Mouse (Mus musculus) right cerebral cortex, postnatal 4 days (tissue): Measurements from ENCODE around the gene Plce1.
"Not testable (repeated sequence)": the region's sequence is repeated elsewhere in the genome, so short reads cannot be mapped to it uniquely, and the experiment has no call there.

ENCODE experiments used
- DNase-seq: peaks from one replicate; pipeline ENCODE4 v3.0.0-alpha.2; 2022

Gene Plce1

GRCm38 (mm10) chr19:38504597-38504996 lies 23.7 kb downstream of the Plce1 start:
- no peak for DNase-seq

DNA sequence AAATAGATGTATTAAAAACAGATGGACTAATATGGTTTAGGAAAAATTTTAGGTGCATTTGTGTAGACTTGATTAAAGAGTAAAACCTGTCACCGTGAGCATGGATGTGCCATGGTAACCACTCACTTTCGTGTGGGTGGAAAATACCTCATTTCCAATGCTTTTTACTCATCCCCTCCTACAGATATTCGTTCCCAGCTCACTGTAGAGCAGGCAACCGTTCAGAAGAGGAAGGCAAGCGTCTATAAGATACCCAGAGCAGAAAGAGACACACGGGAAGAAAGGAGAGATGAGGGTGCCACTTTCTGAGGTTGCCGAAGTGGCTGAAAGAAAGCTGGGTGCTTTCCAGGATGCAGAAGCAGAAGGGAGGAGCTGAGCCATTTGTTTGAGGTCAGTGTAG lies 25.2 kb downstream of the Plce1 start:
- DNase-seq: no peak

DNA sequence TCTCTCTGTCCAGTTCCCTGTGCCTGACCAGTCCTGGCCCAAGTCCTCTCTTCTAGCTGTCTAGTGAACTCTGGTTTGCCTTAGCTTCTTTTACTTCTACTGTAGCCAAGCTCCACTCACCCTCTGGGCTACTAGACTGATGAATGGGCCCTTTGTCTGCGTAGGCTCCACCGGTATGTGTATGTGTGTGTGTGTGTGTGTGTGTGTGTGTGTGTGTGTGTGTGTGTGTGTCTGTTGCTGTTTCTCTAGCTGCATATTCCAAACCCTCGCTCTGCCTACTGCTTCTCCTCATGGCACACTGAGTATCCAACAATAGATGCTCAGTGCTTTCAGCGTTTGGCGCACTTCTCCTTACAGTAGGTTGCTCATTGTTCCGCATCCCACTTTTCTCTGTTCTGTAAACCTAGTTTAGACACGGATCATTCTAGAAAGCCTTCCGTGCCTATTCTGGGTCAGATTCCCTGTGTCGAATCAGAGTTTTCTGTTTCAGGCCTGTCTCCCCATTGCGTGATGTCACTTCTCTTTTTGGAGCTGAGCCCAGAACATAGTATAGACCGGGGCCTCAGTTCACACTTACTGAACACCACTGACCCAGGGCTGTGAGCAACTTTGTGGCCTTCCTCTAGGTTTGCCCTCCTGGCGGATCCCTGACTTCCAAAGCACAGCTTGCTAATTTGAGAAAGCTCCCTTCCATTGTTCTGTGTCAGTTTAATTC lies 26.5 kb downstream of the Plce1 start:
- no peak for DNase-seq

DNA sequence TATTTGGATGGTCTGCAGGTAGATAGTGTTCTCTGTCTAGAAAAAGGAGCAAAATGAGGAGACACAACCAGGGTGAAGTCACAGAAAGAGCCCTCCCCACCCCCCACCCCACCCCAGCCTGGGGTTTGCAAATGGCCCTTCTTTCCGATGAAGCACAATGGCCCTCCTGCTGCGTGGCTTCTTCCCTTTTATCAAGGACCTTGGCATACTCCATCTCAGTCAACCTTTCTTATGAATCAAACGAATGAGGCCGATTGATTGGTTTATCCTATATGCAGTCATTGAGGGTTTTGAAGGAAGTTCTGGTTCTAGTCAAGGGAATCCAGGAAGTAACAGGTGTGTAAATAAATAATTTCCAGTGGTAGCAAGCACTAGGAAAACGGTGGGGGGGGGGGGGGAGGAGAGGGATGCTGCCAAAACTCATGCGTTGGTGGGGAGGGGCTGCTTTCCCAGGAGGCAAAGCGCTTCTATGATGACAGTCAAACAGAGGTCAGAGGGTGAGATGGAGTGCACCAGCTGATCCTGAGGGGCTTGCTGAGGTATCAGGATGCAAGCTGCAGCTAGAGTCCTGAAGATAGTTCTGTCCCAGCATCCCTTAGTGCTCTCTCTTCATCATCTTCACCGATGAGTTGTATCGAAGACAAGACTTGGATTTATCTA lies 27.2 kb downstream of the Plce1 start:
- DNase-seq: no peak

- no peak for DNase-seq
These were observed 33.7 kb downstream of the Plce1 start for GRCm38 (mm10) chr19:38514417-38515184.

- no peak for DNase-seq
These were observed 45.9 kb downstream of the Plce1 start for GRCm38 (mm10) chr19:38526855-38527254.

DNA sequence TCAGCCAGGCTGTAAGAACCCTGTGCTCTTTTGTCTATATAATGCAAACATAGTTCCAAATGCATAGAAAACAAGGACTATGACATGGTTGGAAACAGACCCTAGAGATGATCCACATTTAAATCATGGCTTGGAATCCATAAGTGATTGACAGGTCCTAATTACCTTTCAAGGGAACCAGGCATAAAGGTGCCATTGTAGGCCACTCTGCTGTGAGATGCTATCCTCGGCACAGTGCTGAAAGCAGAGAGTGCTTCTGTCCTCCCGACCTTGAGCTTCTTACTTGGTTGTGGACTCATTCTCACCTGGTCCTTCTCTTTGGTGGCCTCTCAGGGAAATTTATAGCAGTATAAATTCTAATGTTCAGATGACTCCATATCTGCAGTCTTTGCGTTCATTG lies 46.6 kb downstream of the Plce1 start:
- no peak for DNase-seq

DNA sequence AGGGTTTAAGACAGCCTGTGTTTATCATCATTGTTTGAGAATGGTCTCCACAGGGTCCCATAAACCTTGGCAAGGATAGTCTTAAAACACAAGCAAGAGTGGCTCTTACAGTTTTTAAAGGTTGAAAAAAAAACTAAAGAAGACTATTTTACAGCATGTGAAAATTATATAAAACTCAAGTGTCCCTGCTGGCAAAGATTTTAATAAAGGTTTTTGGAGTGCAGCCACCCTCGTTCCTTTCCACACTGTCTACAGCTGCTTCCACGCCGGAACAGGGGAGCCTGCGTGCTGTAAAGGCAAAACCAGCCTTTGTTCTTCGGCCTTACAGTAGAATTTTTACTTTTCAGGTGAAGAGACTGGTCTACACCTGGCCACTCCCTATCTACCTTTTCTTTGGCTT lies 52.3 kb downstream of the Plce1 start:
- DNase-seq: no peak

GRCm38 (mm10) chr19:38539338-38539737 lies 58.4 kb downstream of the Plce1 start:
- no peak for DNase-seq

GRCm38 (mm10) chr19:38540549-38540948 lies 59.6 kb downstream of the Plce1 start:
- no peak for DNase-seq

DNA sequence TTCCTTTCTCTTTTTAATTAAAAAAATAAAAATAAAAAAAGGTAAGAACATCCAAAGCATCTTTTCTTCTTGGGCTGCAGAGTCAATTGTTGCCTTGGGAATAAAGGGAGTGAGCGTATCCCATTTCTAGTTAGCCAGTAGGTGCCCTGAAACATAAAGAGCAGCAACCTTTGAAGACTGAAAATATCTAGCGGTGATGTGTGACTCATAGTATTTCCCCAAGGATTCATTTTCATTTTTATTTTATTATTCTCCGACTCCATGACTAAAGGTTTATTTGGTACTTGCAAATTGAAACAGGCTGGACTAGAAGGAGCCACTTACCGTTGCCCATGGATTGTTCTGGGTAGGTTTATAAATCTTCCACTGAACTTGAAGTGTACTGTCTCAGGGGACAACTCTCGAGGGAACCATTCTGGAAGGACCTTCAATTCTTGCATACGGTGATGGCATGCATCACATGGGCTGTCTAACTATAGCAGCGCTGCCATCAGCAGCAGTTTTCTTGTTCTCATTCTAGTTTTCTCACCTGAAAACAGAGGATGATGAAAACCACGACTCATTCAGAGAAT lies 68.7 kb downstream of the Plce1 start:
- DNase-seq: no peak

DNA sequence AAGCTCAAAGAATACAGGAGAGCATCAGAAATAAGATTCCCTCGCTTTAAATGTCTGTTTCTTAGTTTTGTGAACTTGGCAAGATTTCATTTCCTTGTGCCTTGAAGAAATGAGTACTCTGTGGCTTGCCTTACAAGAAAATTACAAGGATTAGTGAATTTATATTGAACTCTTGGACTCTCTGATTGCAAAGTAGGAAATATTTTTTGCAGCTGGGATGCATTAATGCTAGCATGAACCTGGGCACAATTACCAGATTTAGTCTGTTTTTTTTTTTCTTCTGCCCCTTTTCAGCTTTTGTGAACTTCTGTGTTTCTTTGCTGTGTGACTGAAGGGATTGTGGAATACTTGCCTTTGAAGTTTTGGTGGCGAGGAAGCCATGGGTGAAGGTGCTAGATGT lies 72.6 kb downstream of the Plce1 start:
- DNase-seq: no peak

GRCm38 (mm10) chr19:38555399-38555798 lies 74.5 kb downstream of the Plce1 start:
- no peak for DNase-seq

DNA sequence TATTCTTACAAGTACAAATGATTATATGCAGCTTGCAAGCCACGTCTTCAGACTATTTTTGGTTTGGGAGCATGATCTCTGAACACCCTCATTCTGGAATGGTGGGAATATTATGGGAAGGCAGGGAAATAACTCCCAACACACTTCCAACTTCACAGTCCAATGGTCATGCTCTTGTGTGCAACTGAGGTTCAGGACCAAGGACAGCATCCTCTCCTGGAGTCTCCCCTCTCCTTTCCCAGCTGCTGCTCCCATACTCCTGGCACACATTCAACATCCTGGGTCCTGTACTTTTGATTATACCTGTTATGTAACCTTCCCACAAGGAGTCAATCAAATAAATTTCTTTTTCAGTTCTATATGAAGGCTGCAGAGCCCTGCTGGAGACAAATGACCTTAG lies 77.9 kb downstream of the Plce1 start:
- DNase-seq: no peak

- not testable (repeated sequence) for DNase-seq
These were observed 81.0 kb downstream of the Plce1 start for GRCm38 (mm10) chr19:38561887-38562286.

- no peak for DNase-seq
These were observed 85.2 kb downstream of the Plce1 start for GRCm38 (mm10) chr19:38566156-38566555.

GRCm38 (mm10) chr19:38566752-38567151 lies 85.8 kb downstream of the Plce1 start:
- DNase-seq: no peak

GRCm38 (mm10) chr19:38567331-38567730 lies 86.4 kb downstream of the Plce1 start:
- DNase-seq: no peak

GRCm38 (mm10) chr19:38578554-38579146 lies 97.7 kb downstream of the Plce1 start:
- no peak for DNase-seq

DNA sequence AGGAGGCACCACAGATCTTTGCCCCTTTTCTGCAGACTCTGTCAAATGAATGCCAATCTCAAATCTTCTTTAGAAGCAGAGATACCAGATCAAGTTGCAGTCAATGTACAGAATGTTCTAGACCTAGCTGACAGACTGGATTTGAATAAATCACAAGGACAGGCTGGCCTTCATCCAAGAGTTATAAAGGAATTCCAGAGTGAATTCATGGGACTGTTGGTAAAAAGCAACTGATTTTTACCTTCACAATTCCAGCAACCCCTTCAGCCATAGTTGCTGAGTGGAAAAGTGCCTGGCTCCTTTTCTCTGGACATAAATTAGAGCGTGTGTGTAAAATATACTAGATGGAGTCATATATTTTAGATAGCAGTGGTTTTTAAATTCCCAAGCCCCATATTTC lies 102.0 kb downstream of the Plce1 start:
- DNase-seq: no peak

DNA sequence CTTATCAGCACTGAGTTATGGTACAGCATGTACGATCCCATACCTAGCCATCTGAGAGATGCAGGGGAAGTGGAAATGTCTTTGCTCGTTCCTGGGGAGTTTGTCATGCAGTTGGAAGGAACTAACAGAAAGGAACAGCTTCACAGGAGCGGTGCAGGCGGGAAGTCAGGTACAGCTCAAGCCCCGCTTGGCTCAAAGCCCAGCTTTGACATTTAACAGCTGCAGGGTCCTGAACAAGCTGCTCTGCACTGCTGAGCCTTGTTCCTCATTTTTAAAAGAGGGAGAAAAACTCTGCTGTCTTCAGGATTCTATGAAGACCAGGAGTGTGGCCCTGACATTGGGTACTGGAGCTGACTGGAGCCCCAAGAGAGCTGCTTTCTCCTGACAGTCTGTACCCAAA lies 106.7 kb downstream of the Plce1 start:
- DNase-seq: no peak

- DNase-seq: no peak
These were observed 108.6 kb downstream of the Plce1 start for GRCm38 (mm10) chr19:38589466-38589865.

- DNase-seq: no peak
These were observed 109.0 kb downstream of the Plce1 start for GRCm38 (mm10) chr19:38589941-38590340.
